Mouse (Mus musculus) olfactory bulb, adult 2 months (tissue): ENCODE measurements around the gene Atf7.

Source experiments
- CTCF ChIP-seq: fragments of 200-500 bp; IDR thresholded peaks from 2 replicates; pipeline ENCODE4 v1.5.1; 2012; ENCODE audit warnings: low read depth, mild to moderate bottlenecking, low read length, moderate library complexity; ENCODE audit not compliant: insufficient read depth
- POLR2A ChIP-seq: fragments of 200-500 bp; IDR thresholded peaks from 2 replicates; pipeline ENCODE4 v1.6.1; 2012; ENCODE audit warnings: mild to moderate bottlenecking, low read depth, low read length, moderate library complexity; ENCODE audit not compliant: insufficient read depth

DNA sequence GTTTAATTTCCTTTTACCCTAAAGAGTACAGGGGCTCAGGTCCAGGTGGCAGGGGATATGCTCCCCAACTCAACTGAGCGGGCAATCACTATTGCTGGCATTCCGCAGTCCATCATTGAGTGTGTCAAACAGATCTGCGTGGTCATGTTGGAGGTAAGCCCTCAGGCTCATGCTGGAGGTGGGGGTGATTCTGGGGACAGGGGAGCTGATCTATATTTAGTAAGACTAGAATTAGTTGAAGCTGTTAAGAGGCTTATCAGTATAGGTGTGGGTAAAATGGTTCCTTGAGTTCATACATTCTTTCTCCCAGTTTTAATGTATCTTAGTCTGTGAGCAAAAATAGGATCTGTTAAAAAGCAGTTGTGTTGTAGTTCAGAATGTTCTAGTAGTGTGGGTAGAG is 142.1 kb downstream of the Atf7 start:
- TF ChIP-seq CTCF (no peak), POLR2A (no peak)
